Mouse (Mus musculus) megakaryocyte, adult 5-6 weeks (primary cell): Measurements from ENCODE around the gene Pex6. TPM values are rescaled to one million over a fixed set of nuclear protein-coding genes. Genes with fewer than 3 reads are reported as not detected.

Experiments
- ATAC-seq: 2 replicates; pipeline ENCODE4 v1.8.0; 2016; ENCODE audit warnings: mild to moderate bottlenecking, inconsistent platforms; ENCODE audit not compliant: poor library complexity, severe bottlenecking
- total RNA-seq, 2 experiments: library from RNA; stranded (forward) in 1 of 2; stranded (reverse) in 1 of 2; fragments of 153-499, 151-499 nt in 1 of 2; fragments of 221-1000, 200-1000 nt in 1 of 2; gene quantifications; 2 replicates each; pipeline versions ENCODE4 v1.2.3 to v1.2.4; 2015 to 2017

Pex6 gene
- total RNA-seq, 2 experiments from 2014 or later = 8.1 to 9.7 TPM

DNA sequence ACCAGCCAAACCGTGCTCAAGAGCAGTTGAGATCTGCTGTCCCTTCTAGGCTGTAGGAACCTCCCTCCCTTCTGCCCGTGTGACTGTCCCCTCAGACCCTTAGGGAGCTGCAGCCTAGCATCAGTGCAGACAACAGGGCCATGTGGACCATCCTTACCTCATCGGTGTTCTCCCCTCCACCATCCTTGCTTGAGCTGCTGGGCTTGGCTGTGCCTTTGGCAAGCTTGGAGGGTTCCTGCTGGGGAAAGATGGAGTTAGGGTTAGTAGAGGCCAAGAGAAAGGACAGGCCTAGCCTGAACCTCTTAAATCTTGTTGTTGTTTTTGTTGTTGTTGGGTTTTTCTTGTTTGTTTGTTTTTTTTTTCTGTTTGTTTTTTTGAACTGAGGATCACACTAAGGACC, 11.4 kb upstream of the Pex6 start:
- ATAC-seq = no peak

GRCm38 (mm10) chr17:46701489-46701888, 9.8 kb upstream of the Pex6 start:
- ATAC-seq = no peak

- no peak for ATAC-seq
Measured at GRCm38 (mm10) chr17:46702100-46702499, 9.2 kb upstream of the Pex6 start.

GRCm38 (mm10) chr17:46702506-46702905, 8.8 kb upstream of the Pex6 start:
- ATAC-seq = no peak

DNA sequence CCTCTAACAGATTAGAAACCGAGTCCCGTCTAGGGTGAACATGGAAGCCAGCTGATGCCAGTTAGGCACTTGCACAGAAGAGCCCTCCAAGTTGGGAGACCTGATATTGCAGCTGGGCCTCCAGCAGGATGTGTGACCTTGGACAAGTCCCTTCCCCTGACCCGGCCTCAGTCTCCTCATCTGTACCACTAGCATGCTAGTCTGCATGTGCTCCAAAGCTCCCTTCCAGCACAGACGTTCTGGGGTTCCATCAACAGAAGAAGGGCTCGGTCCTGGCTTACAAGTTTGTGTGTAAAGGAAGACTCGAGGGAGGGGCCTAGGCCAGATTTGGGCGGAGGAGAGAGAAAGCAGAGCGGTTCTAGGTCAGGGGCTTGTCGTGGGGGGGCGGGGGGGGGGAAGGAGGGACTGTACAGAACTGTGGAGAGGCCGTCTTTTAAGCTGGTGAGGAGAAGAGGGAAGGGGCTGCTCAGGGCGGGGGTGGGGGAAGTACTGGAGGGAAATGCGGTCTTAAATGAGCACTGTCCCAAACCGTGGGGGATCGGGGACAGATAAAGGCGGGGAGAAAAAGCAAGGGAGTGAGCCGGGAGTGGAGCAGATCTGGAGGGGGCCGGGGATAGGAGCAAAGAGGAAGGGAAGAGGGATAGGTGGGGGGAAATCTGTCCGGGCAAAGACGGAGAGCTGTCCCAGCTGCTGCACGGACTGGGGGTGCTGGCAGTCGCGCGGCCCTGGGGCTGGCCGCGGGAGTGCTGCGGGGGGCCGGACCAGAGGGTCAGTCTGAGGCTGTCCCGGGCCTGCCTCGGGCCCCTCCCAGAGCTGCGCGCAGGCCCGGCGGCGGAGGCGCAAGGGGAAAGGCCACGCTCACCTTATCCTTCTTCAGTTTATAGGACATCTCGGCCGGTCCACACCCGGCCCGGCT, 7.0 kb upstream of the Pex6 start:
- ATAC-seq = peak; percentile 1; the same call in 1 of the 2 replicates

DNA sequence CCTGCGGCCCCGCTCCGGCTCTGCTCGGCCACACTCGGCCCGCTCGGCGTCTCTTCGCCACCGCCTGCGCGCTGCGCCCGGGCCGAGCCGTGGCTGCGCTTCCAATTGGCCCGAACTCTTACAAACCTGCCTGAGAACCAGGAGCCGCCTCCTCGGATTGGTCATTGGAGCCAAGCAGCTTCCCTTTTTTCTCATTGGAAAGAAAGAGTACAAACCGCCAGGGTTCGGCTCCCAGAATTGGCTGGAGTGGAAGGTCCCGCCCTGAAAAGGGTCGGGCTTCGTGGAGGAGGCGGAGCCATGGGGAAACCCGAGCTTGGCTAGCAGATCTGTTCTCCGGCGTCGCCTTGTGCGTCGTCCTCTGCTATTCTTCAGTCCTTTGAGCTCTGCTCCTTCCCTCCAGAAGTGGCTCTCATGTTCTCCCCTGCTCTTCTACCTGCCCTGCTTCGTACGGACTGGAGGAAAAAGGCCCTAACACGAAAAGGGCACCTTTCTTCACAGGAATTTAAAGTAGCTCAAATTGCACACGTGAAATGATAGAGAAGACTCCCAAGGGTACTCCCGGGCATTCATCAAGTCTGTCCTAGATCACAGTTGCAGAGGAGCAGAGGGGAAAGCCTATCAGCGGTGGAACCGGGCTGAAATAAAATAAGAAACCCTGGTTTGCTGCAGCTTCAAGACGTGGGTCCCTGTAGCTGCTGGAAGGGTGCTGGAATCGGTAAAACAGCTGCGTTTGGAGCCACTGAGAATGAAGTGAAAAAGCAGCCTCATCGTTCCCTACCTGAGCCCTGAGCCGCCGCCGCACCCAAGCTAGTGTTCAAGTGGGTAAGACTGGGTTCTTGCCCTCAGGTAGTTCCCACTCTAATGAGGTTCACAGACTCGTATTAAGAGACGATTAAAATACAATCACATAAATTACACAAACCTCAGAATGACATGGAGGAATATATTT, 6.1 kb upstream of the Pex6 start, which contains the start of gene Ppp2r5d:
Ppp2r5d (minus strand) TSS at position 225 of the 949 bp plus-strand sequence.
- ATAC-seq = peak; percentile 98

DNA sequence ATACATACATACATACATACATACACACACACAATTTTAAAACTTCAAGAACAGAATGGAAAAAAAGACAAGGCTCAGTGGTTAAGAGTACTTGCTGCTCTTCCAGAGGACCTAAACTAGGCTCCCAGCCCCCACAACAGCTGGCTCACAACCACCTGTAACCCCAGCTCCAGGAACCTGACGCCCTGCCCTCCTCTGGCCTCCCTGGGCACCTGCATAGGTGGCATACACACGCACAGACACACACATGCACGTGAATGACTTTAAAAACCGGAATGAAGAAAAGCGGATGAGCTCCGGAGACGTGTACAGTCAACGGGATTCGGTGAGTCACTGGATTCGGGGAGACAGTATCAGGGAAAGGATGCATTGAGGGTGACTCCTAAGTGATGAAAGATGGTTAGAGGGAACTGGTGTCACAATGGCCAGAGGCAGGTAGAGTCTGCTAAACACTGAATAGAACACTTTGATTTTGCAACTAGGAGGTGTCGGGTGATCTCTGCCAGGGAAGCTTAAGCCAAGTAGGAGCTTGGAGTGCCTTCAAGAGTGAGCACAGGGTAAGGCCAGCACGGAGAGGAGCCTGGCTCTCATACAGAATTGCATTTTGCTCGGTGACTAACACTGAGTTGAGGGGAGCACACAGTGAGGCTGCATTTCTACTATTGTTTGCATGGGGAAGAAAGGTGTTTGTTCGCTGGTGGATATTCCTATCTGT, 4.7 kb upstream of the Pex6 start:
- no peak for ATAC-seq

DNA sequence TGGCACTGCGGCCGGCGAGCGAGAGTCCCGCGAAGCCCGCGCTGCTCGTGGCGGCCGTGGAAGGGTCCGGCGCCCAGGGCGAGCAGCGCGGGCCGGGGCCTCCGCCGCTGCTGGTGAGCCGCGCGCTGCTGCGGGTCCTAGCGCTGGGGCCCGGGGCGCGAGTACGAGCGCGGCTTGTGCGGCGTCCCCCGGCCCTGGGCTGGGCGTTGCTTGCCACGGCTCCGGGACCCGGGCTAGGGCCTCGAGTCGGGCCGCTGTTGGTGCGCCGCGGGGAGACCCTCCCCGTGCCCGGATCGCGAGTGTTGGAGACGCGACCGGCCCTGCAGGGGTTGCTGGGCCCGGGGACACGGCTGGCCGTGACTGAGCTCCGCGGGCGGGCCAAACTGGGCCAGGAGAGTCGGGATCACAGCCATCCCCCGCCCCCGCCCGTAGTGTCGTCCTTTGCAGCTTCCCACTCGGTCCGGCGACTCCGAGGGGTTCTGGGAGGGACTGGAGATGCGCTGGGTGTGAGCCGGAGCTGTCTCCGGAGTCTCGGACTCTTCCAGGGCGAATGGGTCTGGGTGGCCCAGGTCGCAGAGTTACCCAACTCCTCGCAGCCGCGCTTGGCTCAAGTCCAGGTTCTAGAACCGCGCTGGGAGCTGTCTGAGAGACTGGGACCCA, 479 bp downstream of the Pex6 start:
- peak; percentile 24; the same call in 1 of the 2 replicates for ATAC-seq

GRCm38 (mm10) chr17:46712442-46712841, 1.2 kb downstream of the Pex6 start:
- ATAC-seq = no peak

- ATAC-seq = no peak
Measured at GRCm38 (mm10) chr17:46713849-46714248, 2.6 kb downstream of the Pex6 start.

- ATAC-seq = no peak
Measured at GRCm38 (mm10) chr17:46714756-46715481, 3.7 kb downstream of the Pex6 start.

- ATAC-seq = no peak
Measured at GRCm38 (mm10) chr17:46721077-46721476, 9.8 kb downstream of the Pex6 start.

DNA sequence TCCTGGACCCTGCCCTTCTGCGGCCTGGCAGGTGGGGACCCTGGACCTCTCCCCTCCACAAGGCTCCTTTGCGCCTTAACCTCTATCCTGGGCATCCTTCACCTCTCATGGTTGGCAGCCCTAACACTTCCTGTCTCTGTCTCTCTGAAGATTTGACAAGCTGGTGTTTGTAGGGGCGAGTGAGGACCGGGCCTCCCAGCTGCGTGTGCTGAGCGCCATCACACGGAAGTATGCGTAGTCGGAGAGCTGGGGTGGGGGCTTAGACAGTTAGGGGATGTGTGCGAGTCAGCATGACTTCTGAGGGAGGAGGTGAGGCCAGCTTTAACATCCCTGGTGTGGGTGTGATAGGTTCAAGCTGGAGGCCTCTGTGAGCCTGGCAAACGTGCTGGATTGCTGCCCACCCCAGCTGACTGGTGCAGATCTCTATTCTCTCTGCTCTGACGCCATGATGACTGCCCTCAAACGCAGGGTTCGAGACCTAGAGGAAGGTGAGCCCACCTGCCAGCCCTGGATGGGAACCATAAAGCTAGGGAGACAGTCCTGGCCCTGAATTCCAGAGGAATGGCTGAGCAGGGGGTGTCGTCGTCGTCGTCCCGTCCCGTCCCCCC, 13.3 kb downstream of the Pex6 start:
- no peak for ATAC-seq

DNA sequence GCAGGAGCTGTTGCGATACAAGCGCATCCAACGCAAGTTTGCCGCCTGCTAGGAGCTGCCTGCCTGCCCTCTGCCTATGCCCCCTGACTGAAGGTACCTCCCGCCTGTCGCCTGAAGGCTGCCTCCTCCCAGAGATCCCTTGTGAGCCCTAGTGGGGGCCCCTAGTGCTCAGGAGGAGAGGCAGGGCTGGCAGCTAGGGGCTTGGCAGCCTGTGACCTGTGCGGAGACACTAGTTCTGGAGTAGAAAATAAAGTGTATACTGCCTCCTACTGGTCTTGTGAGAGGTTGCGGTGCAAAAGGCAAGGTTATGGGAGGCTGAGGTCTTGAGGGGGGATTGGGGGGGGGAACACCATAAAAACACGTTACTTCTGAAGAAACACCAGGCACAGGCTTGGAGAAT, 14.0 kb downstream of the Pex6 start:
- peak; percentile 58 for ATAC-seq

DNA sequence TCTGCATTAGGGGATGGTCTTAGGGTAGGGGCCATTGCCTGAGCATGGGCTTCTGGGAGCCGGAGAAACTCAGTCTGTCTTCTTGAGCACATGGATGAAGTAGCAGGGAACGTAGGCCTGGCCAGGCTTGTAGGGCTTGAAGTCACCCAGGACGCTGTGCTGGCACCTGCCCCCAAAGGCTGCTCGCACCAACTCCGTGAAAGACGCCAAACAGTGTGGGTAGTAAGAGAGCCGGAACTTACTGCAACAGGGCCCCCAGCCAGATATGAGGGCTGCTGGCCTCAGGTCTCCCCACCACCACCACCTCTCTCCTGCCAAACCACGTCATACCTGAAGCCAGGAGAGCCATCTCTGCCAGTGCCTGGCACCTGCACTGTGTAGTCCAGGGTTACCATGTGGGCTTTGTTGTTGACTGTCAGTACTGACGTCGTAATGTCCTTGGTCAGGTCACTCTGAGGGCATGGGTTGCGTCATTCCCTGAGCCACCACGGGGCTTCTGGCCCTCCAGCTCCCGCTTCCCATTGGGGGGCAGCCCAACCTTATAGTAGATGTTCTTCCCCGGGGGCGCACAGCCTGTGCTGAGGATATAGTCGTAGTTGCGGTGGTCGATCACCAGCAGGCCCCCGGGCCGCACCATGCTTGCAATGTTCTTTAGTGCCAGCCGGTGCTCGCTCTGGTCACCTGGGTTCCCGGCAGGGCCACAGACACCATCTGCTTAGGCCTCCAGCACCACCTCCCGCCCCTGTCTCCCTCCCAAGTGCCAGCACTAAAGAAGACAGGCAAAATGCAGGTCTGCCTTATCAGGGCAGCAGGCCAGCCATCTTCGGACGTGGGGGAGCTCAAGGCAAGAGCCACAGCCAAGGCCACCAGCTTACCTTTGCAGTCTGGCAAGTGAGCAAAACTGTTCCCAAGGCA, 14.7 kb downstream of the Pex6 start:
- ATAC-seq = no peak

DNA sequence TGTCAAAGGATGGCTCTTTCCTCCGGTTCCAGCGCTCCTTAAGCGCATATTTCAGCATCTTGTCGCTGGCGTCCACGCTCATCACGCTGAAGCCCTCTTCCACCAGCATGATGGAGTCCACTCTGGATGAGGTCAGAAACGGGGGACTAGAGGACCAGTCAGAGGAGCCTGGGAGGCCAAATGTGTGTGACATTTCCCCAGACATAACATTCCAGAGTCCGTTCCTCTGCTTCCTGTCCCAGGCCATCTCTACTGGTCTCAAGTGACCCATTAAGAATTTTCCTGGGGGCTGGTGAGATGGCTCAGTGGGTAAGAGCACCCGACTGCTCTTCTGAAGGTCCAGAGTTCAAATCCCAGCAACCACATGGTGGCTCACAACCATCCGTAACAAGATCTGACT, 16.0 kb downstream of the Pex6 start:
- ATAC-seq = no peak

DNA sequence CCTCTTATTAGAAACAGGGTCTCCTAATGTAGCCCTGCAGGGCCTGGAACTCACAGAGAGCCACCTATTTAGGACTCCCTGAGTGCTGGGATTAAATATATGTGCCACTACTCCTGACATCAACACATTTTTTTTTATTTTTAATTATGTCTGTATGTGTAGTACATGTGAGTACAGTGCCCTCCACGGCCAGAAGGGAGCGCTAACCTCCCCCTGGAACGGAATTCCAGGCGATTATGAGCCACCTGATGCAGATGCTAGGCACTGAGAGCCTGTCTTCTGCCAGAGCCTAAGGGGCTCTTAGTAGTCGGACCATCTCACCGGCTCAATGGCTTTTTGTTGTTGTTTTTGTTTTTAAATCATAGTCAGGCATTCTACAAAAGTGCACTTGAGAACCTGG, 16.8 kb downstream of the Pex6 start:
- no peak for ATAC-seq

- no peak for ATAC-seq
Measured at GRCm38 (mm10) chr17:46728496-46728895, 17.2 kb downstream of the Pex6 start.
